Mouse (Mus musculus) hindbrain, embryonic 10.5 days (tissue): ENCODE data around the gene Irgm2. TPM values are rescaled to one million over a fixed set of nuclear protein-coding genes. Genes with fewer than 3 reads are reported as not detected.
A peak's percentile ranks its signal among the peaks of the same experiment; 100 is the strongest.
"Not testable (repeated sequence)": the region's sequence is repeated elsewhere in the genome, so short reads cannot be mapped to it uniquely, and the experiment has no call there.

Source experiments
- DNase-seq: peaks from one replicate; pipeline ENCODE4 v3.0.0-alpha.2; 2017; ENCODE audit warnings: low spot score
- H3K27ac ChIP-seq: fragments of 300-500 bp; sonication (generic); 2 replicates; pipeline ENCODE4 v1.5.1; 2016; ENCODE audit warnings: mild to moderate bottlenecking, moderate library complexity
- H3K27me3 ChIP-seq: fragments of 300-500 bp; sonication (generic); 2 replicates; pipeline ENCODE4 v1.6.1; 2016; ENCODE audit warnings: mild to moderate bottlenecking; ENCODE audit not compliant: poor library complexity, insufficient read depth, severe bottlenecking
- H3K36me3 ChIP-seq: fragments of 300-500 bp; sonication (generic); 2 replicates; pipeline ENCODE4 v1.6.1; 2016; ENCODE audit warnings: mild to moderate bottlenecking, moderate library complexity
- H3K4me1 ChIP-seq: fragments of 300-500 bp; sonication (generic); replicated peaks from 2 replicates; pipeline ENCODE4 v1.6.1; 2016; ENCODE audit warnings: mild to moderate bottlenecking
- H3K4me3 ChIP-seq: fragments of 300-500 bp; sonication (generic); 2 replicates; pipeline ENCODE4 v1.5.1; 2016; ENCODE audit warnings: mild to moderate bottlenecking, moderate library complexity
- H3K9me3 ChIP-seq: fragments of 300-500 bp; sonication (generic); 2 replicates; pipeline ENCODE4 v1.6.1; 2016; ENCODE audit warnings: mild to moderate bottlenecking, moderate library complexity
- WGBS: fragments of 180-500 bp; shearing (Covaris S2); methylation state at CpG from one replicate; pipeline ENCODE4 v1.1.7; 2016; 5-methylcytosine and 5-hydroxymethylcytosine counted together
- polyA plus RNA-seq: library from polyadenylated mRNA; unstranded; fragments of >200 nt; fragmentation: Nextera tagmentation; extraction: Ambion mirVana; gene quantifications from 2 replicates; pipeline ENCODE4 v1.2.1, GENCODE M21; 2016

Irgm2 gene
- polyA plus RNA-seq, 1 experiment from 2014 or later = 0.44 TPM

- WGBS = 92% methylated on average over 6 of the region's 6 CpGs
- no peak overlapping the region for H3K4me3 ChIP-seq
- H3K27me3 ChIP-seq = no peaks in the 10 kb centered on the region
- H3K27ac ChIP-seq = no peak overlapping the region
- H3K4me1 ChIP-seq = peaks cover 3% of the 10 kb centered on the region; the same call in 1 of the 2 replicates
- no peak for DNase-seq
- H3K36me3 ChIP-seq = no peaks in the 10 kb centered on the region
- H3K9me3 ChIP-seq = no peaks in the 10 kb centered on the region
Observed at GRCm38 (mm10) chr11:58216823-58217222, 17.4 kb downstream of the Irgm2 start.

- Histone ChIP-seq H3K4me3 (no peak overlapping the region), H3K36me3 (no peaks in the 10 kb centered on the region), H3K4me1 (0 out of 2 replicates have a peak, but pooled peaks cover 12% of the 10 kb centered on the region), H3K27ac (no peak overlapping the region), H3K9me3 (no peaks in the 10 kb centered on the region), H3K27me3 (no peaks in the 10 kb centered on the region)
- 45% methylated on average over 4 of the region's 4 CpGs for WGBS
- DNase-seq = no peak
Observed at GRCm38 (mm10) chr11:58223751-58224150, 24.3 kb downstream of the Irgm2 start.

GRCm38 (mm10) chr11:58224313-58224712 lies 24.9 kb downstream of the Irgm2 start:
- Histone ChIP-seq H3K9me3 (no peaks in the 10 kb centered on the region), H3K27me3 (no peaks in the 10 kb centered on the region), H3K4me1 (0 out of 2 replicates have a peak, but pooled peaks cover 12% of the 10 kb centered on the region), H3K27ac (no peak overlapping the region), H3K36me3 (no peaks in the 10 kb centered on the region), H3K4me3 (no peak overlapping the region)
- 68% methylated on average over 7 of the region's 7 CpGs for WGBS
- DNase-seq = no peak

- not testable (repeated sequence) for H3K4me3 ChIP-seq, DNase-seq, H3K9me3 ChIP-seq, H3K27ac ChIP-seq, H3K27me3 ChIP-seq, H3K36me3 ChIP-seq
- H3K4me1 ChIP-seq = 0 out of 2 replicates have a peak, but pooled peaks cover 12% of the 10 kb centered on the region
- 76% methylated on average over 2 of the region's 2 CpGs for WGBS
Observed at GRCm38 (mm10) chr11:58224872-58225271, 25.5 kb downstream of the Irgm2 start.

- no peak overlapping the region for H3K4me3 ChIP-seq
- 10% methylated on average over 5 of the region's 5 CpGs for WGBS
- 0 out of 2 replicates have a peak, but pooled peaks cover 15% of the 10 kb centered on the region for H3K4me1 ChIP-seq
- no peak overlapping the region for H3K27ac ChIP-seq
- DNase-seq = peak; percentile 75
- H3K9me3 ChIP-seq = no peaks in the 10 kb centered on the region
- H3K36me3 ChIP-seq = no peaks in the 10 kb centered on the region
- no peaks in the 10 kb centered on the region for H3K27me3 ChIP-seq
Observed at GRCm38 (mm10) chr11:58225655-58226054, 26.2 kb downstream of the Irgm2 start.

- no peaks in the 10 kb centered on the region for H3K27me3 ChIP-seq
- no peak overlapping the region for H3K4me3 ChIP-seq
- H3K27ac ChIP-seq = no peak overlapping the region
- DNase-seq = no peak
- no peaks in the 10 kb centered on the region for H3K9me3 ChIP-seq
- no peaks in the 10 kb centered on the region for H3K36me3 ChIP-seq
- H3K4me1 ChIP-seq = 0 out of 2 replicates have a peak, but pooled peaks cover 15% of the 10 kb centered on the region
Observed at GRCm38 (mm10) chr11:58226425-58226824, 27.0 kb downstream of the Irgm2 start.

- 94% methylated on average over 2 of the region's 2 CpGs for WGBS
- H3K27me3 ChIP-seq, H3K4me3 ChIP-seq, H3K9me3 ChIP-seq, H3K27ac ChIP-seq, DNase-seq, H3K36me3 ChIP-seq: not testable (repeated sequence)
- 0 out of 2 replicates have a peak, but pooled peaks cover 15% of the 10 kb centered on the region for H3K4me1 ChIP-seq
Observed at GRCm38 (mm10) chr11:58228021-58228420, 28.6 kb downstream of the Irgm2 start.

GRCm38 (mm10) chr11:58230396-58230910 lies 31.0 kb downstream of the Irgm2 start:
- Histone ChIP-seq H3K27me3 (no peaks in the 10 kb centered on the region; the same call in 1 of the 2 replicates), H3K27ac (no peak overlapping the region), H3K4me1 (0 out of 2 replicates have a peak, but pooled peaks cover 5% of the 10 kb centered on the region), H3K36me3 (no peaks in the 10 kb centered on the region), H3K4me3 (no peak overlapping the region), H3K9me3 (no peaks in the 10 kb centered on the region)
- WGBS = 64% methylated on average over 16 of the region's 16 CpGs
- DNase-seq = no peak

GRCm38 (mm10) chr11:58231156-58231555 lies 31.7 kb downstream of the Irgm2 start:
- DNase-seq = no peak
- no peaks in the 10 kb centered on the region for H3K9me3 ChIP-seq
- no peaks in the 10 kb centered on the region for H3K36me3 ChIP-seq
- H3K4me3 ChIP-seq = no peak overlapping the region
- 90% methylated on average over 8 of the region's 8 CpGs for WGBS
- H3K27ac ChIP-seq = no peak overlapping the region
- no peaks in the 10 kb centered on the region; the same call in 1 of the 2 replicates for H3K27me3 ChIP-seq
- H3K4me1 ChIP-seq = 0 out of 2 replicates have a peak, but pooled peaks cover 3% of the 10 kb centered on the region

- 89% methylated on average over 3 of the region's 3 CpGs for WGBS
- H3K4me3 ChIP-seq, H3K36me3 ChIP-seq, DNase-seq, H3K9me3 ChIP-seq, H3K27ac ChIP-seq, H3K27me3 ChIP-seq: not testable (repeated sequence)
- peaks cover 11% of the 10 kb centered on the region for H3K4me1 ChIP-seq
Observed at GRCm38 (mm10) chr11:58234551-58234950, 35.1 kb downstream of the Irgm2 start.

GRCm38 (mm10) chr11:58235152-58235551 lies 35.7 kb downstream of the Irgm2 start:
- Histone ChIP-seq H3K9me3 (no peaks in the 10 kb centered on the region), H3K27me3 (no peaks in the 10 kb centered on the region; the same call in 1 of the 2 replicates), H3K36me3 (no peaks in the 10 kb centered on the region), H3K27ac (no peak overlapping the region), H3K4me1 (peaks cover 12% of the 10 kb centered on the region), H3K4me3 (no peak overlapping the region)
- peak; percentile 49 for DNase-seq
- WGBS = 12% methylated on average over 6 of the region's 6 CpGs

GRCm38 (mm10) chr11:58238840-58239791 lies 39.7 kb downstream of the Irgm2 start:
- Histone ChIP-seq H3K4me3 (peak overlapping the region; percentile 52), H3K4me1 (peaks cover 9% of the 10 kb centered on the region), H3K27me3 (no peaks in the 10 kb centered on the region), H3K9me3 (no peaks in the 10 kb centered on the region), H3K27ac (peak overlapping the region; percentile 60), H3K36me3 (no peaks in the 10 kb centered on the region)
- WGBS = 2% methylated on average over 37 of the region's 37 CpGs
- DNase-seq = peak; percentile 83

GRCm38 (mm10) chr11:58247294-58247693 lies 47.9 kb downstream of the Irgm2 start:
- no peak overlapping the region for H3K4me3 ChIP-seq
- 65% methylated on average over 4 of the region's 4 CpGs for WGBS

More at GRCm38 (mm10) chr11:58247294-58247693, 47.9 kb downstream of the Irgm2 start:
- Histone ChIP-seq H3K4me1 (no peaks in the 10 kb centered on the region), H3K27ac (no peak overlapping the region), H3K9me3 (no peaks in the 10 kb centered on the region), H3K27me3 (no peaks in the 10 kb centered on the region), H3K36me3 (no peaks in the 10 kb centered on the region)
- DNase-seq = no peak
